Comparison of ENCODE assay signal across 8 mouse cellular contexts in genomic region chr2:160364666-160365065, GRCm38 (mm10). TPM values are rescaled to one million over a fixed set of nuclear protein-coding genes. Genes with fewer than 3 reads are reported as not detected.
DNase-seq lines count a peak whose midpoint lies in the region; ATAC-seq and TF ChIP-seq lines count a peak whose summit lies in the region.

No protein-coding gene starts in this region.

- H3K9me3 ChIP-seq in hindbrain, embryonic 11.5 days (ENCODE audit: control insufficient read depth, low read length) = no peaks in the 10 kb centered on the region
- no peaks in the 10 kb centered on the region for H3K9me3 ChIP-seq in midbrain, embryonic 10.5 days (replicated peaks)

- no peaks in the 10 kb centered on the region for H3K27me3 ChIP-seq in kidney, adult 2 months (replicated peaks; ENCODE audit: control insufficient read depth, insufficient read depth, low read length)
- peaks cover 72% of the 10 kb centered on the region for H3K27me3 ChIP-seq in hindbrain, embryonic 11.5 days (ENCODE audit: control insufficient read depth, insufficient read depth, low read length)
- H3K27me3 ChIP-seq in midbrain, embryonic 10.5 days (ENCODE audit: low read depth, poor library complexity, severe bottlenecking) = peaks cover 87% of the 10 kb centered on the region

- no peak for ATAC-seq in hindbrain, embryonic 11.5 days (ENCODE audit: low FRiP score)

- no peaks in the 10 kb centered on the region; the same call in 1 of the 2 replicates for H3K4me1 ChIP-seq in kidney, adult 2 months (ENCODE audit: control insufficient read depth, insufficient read depth, low read length)
- peaks cover 8% of the 10 kb centered on the region; the same call in 1 of the 2 replicates for H3K4me1 ChIP-seq in hindbrain, embryonic 11.5 days (replicated peaks; ENCODE audit: control insufficient read depth, insufficient read depth, low read length)
- peaks cover 62% of the 10 kb centered on the region for H3K4me1 ChIP-seq in midbrain, embryonic 10.5 days

- peak overlapping the region; percentile 97; the same call in 1 of the 2 replicates for H3K4me2 ChIP-seq in hindbrain, embryonic 11.5 days (replicated peaks; ENCODE audit: low read depth, low read length)

- WGBS in kidney, adult 2 months = 51% methylated on average over 12 of the region's 12 CpGs
- under 1% methylated on average over 12 of the region's 12 CpGs for WGBS in hindbrain, embryonic 11.5 days
- 1% methylated on average over 12 of the region's 12 CpGs for WGBS in midbrain, embryonic 10.5 days

- H3K27ac ChIP-seq in kidney, adult 2 months (ENCODE audit: insufficient read depth, low read depth, low read length) = no peak overlapping the region
- no peak overlapping the region for H3K27ac ChIP-seq in hindbrain, embryonic 11.5 days (ENCODE audit: low read depth, low read length)
- H3K27ac ChIP-seq in midbrain, embryonic 10.5 days (replicated peaks) = no peak overlapping the region

- H3K9ac ChIP-seq in hindbrain, embryonic 11.5 days (ENCODE audit: low read depth, low read length) = no peak overlapping the region

- H3K36me3 ChIP-seq in kidney, adult 2 months (ENCODE audit: control insufficient read depth, insufficient read depth, low read length) = no peaks in the 10 kb centered on the region; the same call in 1 of the 2 replicates
- H3K36me3 ChIP-seq in hindbrain, embryonic 11.5 days (ENCODE audit: control insufficient read depth, insufficient read depth, low read length) = no peaks in the 10 kb centered on the region
- no peaks in the 10 kb centered on the region for H3K36me3 ChIP-seq in midbrain, embryonic 10.5 days

- H3K4me3 ChIP-seq in kidney, adult 2 months (ENCODE audit: insufficient read depth, low read depth, low read length) = peak overlapping the region; percentile 15
- peak overlapping the region; percentile 52 for H3K4me3 ChIP-seq in hindbrain, embryonic 11.5 days (ENCODE audit: low read depth, low read length)
- H3K4me3 ChIP-seq in midbrain, embryonic 10.5 days = peak overlapping the region; percentile 68

- TF ChIP-seq CTCF in kidney, adult 2 months (conservative IDR thresholded peaks at IDR 0.05; ENCODE audit: insufficient read depth, insufficient read length, low read depth, low read length) = no peak

- DNase-seq in kidney, adult 2 months = no peak
- DNase-seq in kidney, adult 11 months = no peak
- DNase-seq in embryo, embryonic 11 days = peak; percentile 68
- peak; percentile 45 for DNase-seq in hindbrain, embryonic 11.5 days (ENCODE audit: low spot score)
- peak; percentile 34 for DNase-seq in midbrain, embryonic 10.5 days (ENCODE audit: low spot score)
- no peak for DNase-seq in spleen, postnatal 4 days (ENCODE audit: low spot score in 2 of 2)
- no peak for DNase-seq in adrenal gland, postnatal 14 days
- no peak for DNase-seq in cerebellum, postnatal 14 days

- TF ChIP-seq POLR2A in kidney, adult 2 months (IDR thresholded peaks at IDR 0.05; ENCODE audit: low read depth, low read length) = no peak

RNA-seq across cellular contexts. Expression of gene Mafb, which starts 2.2 kb away (rescaled TPM):
- polyA plus RNA-seq in kidney, adult 2 months (2012; rRNA removed) = 8.0 and 8.5 TPM in 2 replicates
- 8.9 and 10.4 TPM in 2 replicates for polyA plus RNA-seq in hindbrain, embryonic 11.5 days (2014; fragmentation: Nextera tagmentation; extraction: Ambion mirVana)
- polyA plus RNA-seq in midbrain, embryonic 10.5 days (2016; fragmentation: Nextera tagmentation; extraction: Ambion mirVana) = 3.3 and 4.1 TPM in 2 replicates
- total RNA-seq in adrenal gland, postnatal 14 days (2021) = 21.0 and 23.4 TPM in 2 replicates

RNA-seq across cellular contexts. Expression of gene Gm826, which starts 30.7 kb away (rescaled TPM):
- polyA plus RNA-seq in kidney, adult 2 months (2012; rRNA removed) = 0.25 and 0.41 TPM in 2 replicates
- polyA plus RNA-seq in hindbrain, embryonic 11.5 days (2014; fragmentation: Nextera tagmentation; extraction: Ambion mirVana) = 0.45 TPM in 1 of 2 replicates, not detected in the other
- polyA plus RNA-seq in midbrain, embryonic 10.5 days (2016; fragmentation: Nextera tagmentation; extraction: Ambion mirVana) = 0.35 TPM in 1 of 2 replicates, not detected in the other
- 3.5 and 5.0 TPM in 2 replicates for total RNA-seq in adrenal gland, postnatal 14 days (2021)

Comparison
In these comparisons a context has a peak if more than half of its experiments do, and no peak if none do; other contexts are left out.
1. DNase-seq: peak in embryo, embryonic 11 days (single experiment), hindbrain, embryonic 11.5 days (single experiment) and midbrain, embryonic 10.5 days (single experiment); none in kidney, adult 2 months (single experiment), kidney, adult 11 months (single experiment), spleen, postnatal 4 days (0 of 2), adrenal gland, postnatal 14 days (single experiment) and cerebellum, postnatal 14 days (0 of 2).
2. H3K4me3 ChIP-seq: peak in every context shown above with its lines; median percentile 68 in midbrain, embryonic 10.5 days; 52 in hindbrain, embryonic 11.5 days; 15 in kidney, adult 2 months.